Mouse (Mus musculus) central nervous system, embryonic 18 days (tissue): Measurements from ENCODE around the gene Zcchc2. TPM values are rescaled to one million over a fixed set of nuclear protein-coding genes. Genes with fewer than 3 reads are reported as not detected.

ENCODE experiments used
- polyA plus RNA-seq: library from polyadenylated mRNA; depleted of rRNA; stranded (reverse); fragments of >200 nt; gene quantifications from 2 replicates; pipeline ENCODE4 v1.2.3, GENCODE M21; 2012; rRNA removed

The Zcchc2 gene
- 14.0 and 14.6 TPM in 2 replicates for polyA plus RNA-seq

GRCm38 (mm10) chr1:105990138-105990821 lies at the start of gene Zcchc2:
Zcchc2 (plus strand) TSS chr1:105990406.

Other genes starting within 250 kb of the Zcchc2 start
- 1.3 and 1.4 TPM in 2 replicates for gene Tnfrsf11a, start 209.7 kb upstream of the Zcchc2 start, polyA plus RNA-seq
- gene Phlpp1, start 181.3 kb downstream of the Zcchc2 start, polyA plus RNA-seq = 20.2 and 21.5 TPM in 2 replicates